Comparison of ENCODE assay signal across 7 mouse cellular contexts in genomic region chr11:103326950-103327349, GRCm38 (mm10). TPM values are rescaled to one million over a fixed set of nuclear protein-coding genes. Genes with fewer than 3 reads are reported as not detected.
DNase-seq lines count a peak whose midpoint lies in the region; TF ChIP-seq lines count a peak whose summit lies in the region.

No protein-coding gene starts in this region.

- no peaks in the 10 kb centered on the region for H3K4me1 ChIP-seq in ES-Bruce4 (ENCODE audit: control insufficient read depth, insufficient read depth, low read length)

- no peaks in the 10 kb centered on the region for H3K36me3 ChIP-seq in ES-Bruce4 (ENCODE audit: control insufficient read depth, insufficient read depth, low read length, poor library complexity, severe bottlenecking)

- DNase-seq in B cell, adult 2 months: peak; percentile 91
- peak; percentile 50 for DNase-seq in c-Kit-positive CD71-positive TER-119-negative erythroid progenitor cells, embryonic 14.5 days (ENCODE audit: low read depth)
- peak; percentile 83 to 85 for DNase-seq in frontal cortex, postnatal 36 days (ENCODE audit: low spot score in 2 of 2)
- peak in 1 of 2 experiments; percentile 89 for DNase-seq in layer of hippocampus, adult 2 months (ENCODE audit: low spot score in 2 of 2)
- peak; percentile 87 for DNase-seq in lung, postnatal 14 days
- peak; percentile 92 for DNase-seq in right cerebral cortex, postnatal 4 days

- peak; percentile 75 for TF ChIP-seq CTCF in ES-Bruce4 (IDR thresholded peaks at IDR 0.05; ENCODE audit: low read depth, low read length)
- TF ChIP-seq CTCF in layer of hippocampus, adult 2 months (conservative IDR thresholded peaks at IDR 0.05): peak; percentile 99

- H3K27ac ChIP-seq in ES-Bruce4 (ENCODE audit: insufficient read depth, low read length): no peak overlapping the region
- H3K27ac ChIP-seq in layer of hippocampus, adult 2 months: no peak overlapping the region

- no peak overlapping the region for H3K9ac ChIP-seq in ES-Bruce4 (ENCODE audit: low read depth, poor library complexity, severe bottlenecking)

- H3K27me3 ChIP-seq in ES-Bruce4 (ENCODE audit: control insufficient read depth, insufficient read depth, low read length, poor library complexity, severe bottlenecking): no peaks in the 10 kb centered on the region

- H3K4me3 ChIP-seq in ES-Bruce4 (ENCODE audit: low read depth, low read length): no peak overlapping the region
- no peak overlapping the region for H3K4me3 ChIP-seq in layer of hippocampus, adult 2 months

- no peaks in the 10 kb centered on the region for H3K9me3 ChIP-seq in ES-Bruce4 (replicated peaks; ENCODE audit: control insufficient read depth, insufficient read depth, low read length, poor library complexity, severe bottlenecking)

- TF ChIP-seq EP300 in ES-Bruce4 (IDR thresholded peaks at IDR 0.05; ENCODE audit: insufficient read depth, low read depth, low read length): no peak

- no peak for TF ChIP-seq POLR2A in ES-Bruce4 (IDR thresholded peaks at IDR 0.05; ENCODE audit: insufficient read depth, low read length)

RNA-seq across cellular contexts. Expression of gene Arhgap27, which starts 36.5 kb away (rescaled TPM):
- polyA plus RNA-seq in ES-Bruce4 (2011; ENCODE audit: insufficient read depth, insufficient read length, low read depth, missing spikeins): 8.5 and 9.8 TPM in 2 replicates
- total RNA-seq in layer of hippocampus, adult 2 months (2021): 10 to 100 TPM; 11.8 to 14.0 TPM

RNA-seq across cellular contexts. Expression of gene Map3k14, which starts 59.7 kb away (rescaled TPM):
- polyA plus RNA-seq in ES-Bruce4 (2011; ENCODE audit: insufficient read depth, insufficient read length, low read depth, missing spikeins): 2.2 and 3.3 TPM in 2 replicates
- total RNA-seq in layer of hippocampus, adult 2 months (2021): 1 to 10 TPM; 3.3 TPM
